10 mouse cellular contexts compared by ENCODE assay signal in the genomic region with DNA sequence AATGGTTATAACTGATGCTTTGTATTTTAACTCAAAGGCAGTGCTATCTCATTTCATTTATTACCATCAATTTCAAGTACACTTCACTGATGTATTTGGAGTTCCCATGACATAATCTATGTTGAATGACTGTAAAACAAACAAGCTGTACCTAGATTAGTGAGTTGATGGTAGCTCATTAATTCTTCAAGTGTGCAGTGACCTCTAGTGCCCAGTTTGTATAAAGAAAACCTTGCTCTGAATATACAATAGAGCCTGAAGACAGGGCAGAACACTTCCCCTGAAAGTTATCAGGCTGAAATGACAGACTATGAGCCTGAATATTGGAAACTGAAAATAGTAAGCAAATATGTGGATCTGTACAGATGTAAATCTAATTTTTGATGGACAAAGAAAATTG.
DNase-seq lines count a peak whose midpoint lies in the region; ATAC-seq and TF ChIP-seq lines count a peak whose summit lies in the region.
"Had no signal": no experiment of that assay in that cellular context is flagged by ENCODE, and none has a peak within 500 bp of the region (broad histone marks: within the 10 kb centered on the region; RNA-seq: fewer than 3 reads in every experiment).

No protein-coding gene starts in this region.

- no peak for TF ChIP-seq CTCF in thymus, adult 2 months (IDR thresholded peaks at IDR 0.05; ENCODE audit: borderline replicate concordance, control insufficient read depth, extremely low read depth, insufficient read depth, low read length, poor library complexity)
- peak; percentile 72 for TF ChIP-seq CTCF in stomach, postnatal 0 days (IDR thresholded peaks at IDR 0.05; ENCODE audit: low read depth)

- H3K4me3 ChIP-seq in forebrain, embryonic 11.5 days (ENCODE audit: low read depth, low read length): no peak overlapping the region
- H3K4me3 ChIP-seq in forebrain, embryonic 10.5 days: no peak overlapping the region
- H3K4me3 ChIP-seq in thymus, adult 2 months (ENCODE audit: control insufficient read depth, insufficient read depth, low read length): no peak overlapping the region
- no peak overlapping the region for H3K4me3 ChIP-seq in lung, embryonic 16.5 days (ENCODE audit: low read length)
- H3K4me3 ChIP-seq in stomach, postnatal 0 days (ENCODE audit: low read depth, low read length): no peak overlapping the region
- H3K4me3 ChIP-seq: heart, embryonic 15.5 days had no signal

- peak; percentile 83 for ATAC-seq in forebrain, embryonic 11.5 days (replicated peaks; ENCODE audit: low FRiP score)
- ATAC-seq in hematopoietic stem cell, adult 5-6 weeks (replicated peaks in 1 of 2; ENCODE audit: insufficient read depth in 1 of 2, low FRiP score in 2 of 2, low TSS enrichment in 1 of 2, low read depth in 1 of 2, poor library complexity in 2 of 2, severe bottlenecking in 2 of 2): peak; percentile 78 to 94
- peak; percentile 17; the same call in 1 of the 2 replicates for ATAC-seq in lung, embryonic 16.5 days (ENCODE audit: low read depth)
- peak; percentile 56; the same call in 1 of the 2 replicates for ATAC-seq in stomach, postnatal 0 days (ENCODE audit: low FRiP score, low TSS enrichment)

- no peak for DNase-seq in forebrain, embryonic 11.5 days (ENCODE audit: low spot score)
- no peak for DNase-seq in forebrain, embryonic 10.5 days (ENCODE audit: extremely low spot score, low spot score)
- peak; percentile 4 for DNase-seq in thymus, postnatal 0 days (ENCODE audit: low spot score)
- DNase-seq in thymus, adult 2 months: no peak
- DNase-seq in stomach, postnatal 0 days (ENCODE audit: low spot score): no peak
- no peak for DNase-seq in ovary, postnatal 10 days (ENCODE audit: low spot score)

- H3K4me1 ChIP-seq in forebrain, embryonic 11.5 days (replicated peaks; ENCODE audit: control insufficient read depth, insufficient read depth, low read length): no peaks in the 10 kb centered on the region
- H3K4me1 ChIP-seq in forebrain, embryonic 10.5 days: no peaks in the 10 kb centered on the region
- H3K4me1 ChIP-seq in thymus, adult 2 months (replicated peaks; ENCODE audit: control insufficient read depth, insufficient read depth, low read length): no peaks in the 10 kb centered on the region
- H3K4me1 ChIP-seq in lung, embryonic 16.5 days (replicated peaks; ENCODE audit: control insufficient read depth, insufficient read depth, low read length): no peaks in the 10 kb centered on the region
- H3K4me1 ChIP-seq in stomach, postnatal 0 days (replicated peaks; ENCODE audit: control insufficient read depth, insufficient read depth): no peaks in the 10 kb centered on the region
- H3K4me1 ChIP-seq: heart, embryonic 15.5 days had no signal

- TF ChIP-seq EP300 in stomach, postnatal 0 days (optimal IDR thresholded peaks at IDR 0.05): no peak

- no peaks in the 10 kb centered on the region for H3K9me3 ChIP-seq in forebrain, embryonic 11.5 days (ENCODE audit: control insufficient read depth, low read length)
- H3K9me3 ChIP-seq in forebrain, embryonic 10.5 days: no peaks in the 10 kb centered on the region
- no peaks in the 10 kb centered on the region for H3K9me3 ChIP-seq in lung, embryonic 16.5 days (ENCODE audit: control insufficient read depth, low read length)
- H3K9me3 ChIP-seq in stomach, postnatal 0 days (ENCODE audit: control insufficient read depth, low read length): no peaks in the 10 kb centered on the region
- H3K9me3 ChIP-seq: G1E; heart, embryonic 15.5 days had no signal

- H3K27me3 ChIP-seq in forebrain, embryonic 11.5 days (ENCODE audit: control insufficient read depth, insufficient read depth, low read length): no peaks in the 10 kb centered on the region
- H3K27me3 ChIP-seq in forebrain, embryonic 10.5 days (ENCODE audit: poor library complexity, severe bottlenecking): no peaks in the 10 kb centered on the region
- no peaks in the 10 kb centered on the region for H3K27me3 ChIP-seq in thymus, adult 2 months (ENCODE audit: control insufficient read depth, insufficient read depth, low read length)
- H3K27me3 ChIP-seq in lung, embryonic 16.5 days (ENCODE audit: control insufficient read depth, insufficient read depth, low read depth, low read length): no peaks in the 10 kb centered on the region
- H3K27me3 ChIP-seq in stomach, postnatal 0 days (ENCODE audit: control insufficient read depth, insufficient read depth, low read length): no peaks in the 10 kb centered on the region
- H3K27me3 ChIP-seq: heart, embryonic 15.5 days had no signal

- TF ChIP-seq POLR2A in thymus, adult 2 months (IDR thresholded peaks at IDR 0.05; ENCODE audit: control insufficient read depth, extremely low read depth, insufficient read depth, low read length, poor library complexity): no peak

- H3K27ac ChIP-seq in forebrain, embryonic 11.5 days (ENCODE audit: low read depth, low read length): no peak overlapping the region
- no peak overlapping the region for H3K27ac ChIP-seq in forebrain, embryonic 10.5 days
- H3K27ac ChIP-seq in thymus, adult 2 months (ENCODE audit: control insufficient read depth, insufficient read depth, low read length): no peak overlapping the region
- no peak overlapping the region for H3K27ac ChIP-seq in lung, embryonic 16.5 days (ENCODE audit: low read length)
- H3K27ac ChIP-seq in stomach, postnatal 0 days (replicated peaks): no peak overlapping the region
- H3K27ac ChIP-seq: heart, embryonic 15.5 days had no signal

- H3K4me2 ChIP-seq in forebrain, embryonic 11.5 days (ENCODE audit: low read depth, low read length, severe bottlenecking): no peak overlapping the region
- no peak overlapping the region for H3K4me2 ChIP-seq in lung, embryonic 16.5 days (ENCODE audit: low read depth, low read length)
- H3K4me2 ChIP-seq in stomach, postnatal 0 days (replicated peaks; ENCODE audit: low read depth): no peak overlapping the region
- H3K4me2 ChIP-seq: heart, embryonic 15.5 days had no signal

- no peak overlapping the region for H3K9ac ChIP-seq in forebrain, embryonic 11.5 days (ENCODE audit: low read length)
- no peak overlapping the region for H3K9ac ChIP-seq in lung, embryonic 16.5 days (ENCODE audit: low read length)
- H3K9ac ChIP-seq in stomach, postnatal 0 days (ENCODE audit: low read length): no peak overlapping the region
- H3K9ac ChIP-seq: heart, embryonic 15.5 days had no signal

- no peaks in the 10 kb centered on the region for H3K36me3 ChIP-seq in forebrain, embryonic 11.5 days (ENCODE audit: control insufficient read depth, insufficient read depth, low read length)
- no peaks in the 10 kb centered on the region for H3K36me3 ChIP-seq in forebrain, embryonic 10.5 days (replicated peaks)
- no peaks in the 10 kb centered on the region for H3K36me3 ChIP-seq in thymus, adult 2 months (ENCODE audit: control insufficient read depth, insufficient read depth, low read length)
- no peaks in the 10 kb centered on the region for H3K36me3 ChIP-seq in lung, embryonic 16.5 days (ENCODE audit: control insufficient read depth, insufficient read depth, low read length)
- no peaks in the 10 kb centered on the region for H3K36me3 ChIP-seq in stomach, postnatal 0 days (ENCODE audit: control insufficient read depth, insufficient read depth, low read length)
- H3K36me3 ChIP-seq: G1E; heart, embryonic 15.5 days had no signal

Comparison
In these comparisons a context has a peak if more than half of its experiments do, and no peak if none do; other contexts are left out.
1. ATAC-seq: peak in every context shown above with its lines; median percentile 86 in hematopoietic stem cell, adult 5-6 weeks; 83 in forebrain, embryonic 11.5 days; 56 in stomach, postnatal 0 days; 17 in lung, embryonic 16.5 days.